Mouse (Mus musculus) E14TG2a.4 (cell line): ENCODE measurements around the gene Hip1r.

Experiments used
- CTCF ChIP-seq: conservative IDR thresholded peaks from 2 replicates; pipeline ENCODE4 v1.5.1; 2014; ENCODE audit warnings: low read length
- NANOG ChIP-seq: IDR thresholded peaks from 2 replicates; pipeline ENCODE4 v1.6.1; 2014; ENCODE audit warnings: borderline replicate concordance, low read length, mixed read lengths

DNA sequence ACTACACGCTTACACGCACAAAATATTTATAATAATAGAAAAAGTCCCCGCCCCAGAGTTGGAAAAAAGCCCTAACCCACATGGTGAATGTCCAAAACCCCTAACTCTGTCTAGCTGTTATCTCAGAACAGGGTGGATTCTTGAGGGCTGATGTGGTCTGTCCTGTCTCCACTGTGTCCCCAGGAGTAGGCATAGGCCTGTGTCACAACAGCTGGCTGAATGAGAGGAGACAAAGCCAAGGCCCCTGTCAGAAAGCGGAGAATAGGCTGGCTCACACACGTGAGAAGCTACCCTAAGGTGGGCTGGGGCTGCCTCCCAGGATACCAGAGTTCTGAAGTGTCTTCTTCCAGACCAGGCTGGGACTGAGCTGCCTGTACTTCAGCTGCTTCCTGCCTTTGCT lies 4.7 kb downstream of the Hip1r start:
- TF ChIP-seq CTCF: no peak
- TF ChIP-seq NANOG: no peak
